Mouse (Mus musculus) hindbrain, postnatal 0 days (tissue): ENCODE measurements at regions not wholly inside any gene's neighbourhood (a gene's known extent, or its start where the extent isn't known, plus 50 kb on each side); places are given as distances from the start of the nearest gene placed in this dataset.

Experiments used
- ATAC-seq: fragments of 200-750 bp; cut with Nextera tagmentation; 2 replicates; pipeline ENCODE4 v1.8.0; 2017; ENCODE audit warnings: mild to moderate bottlenecking, moderate TSS enrichment, moderate library complexity
- DNase-seq: peaks from one replicate; pipeline ENCODE4 v3.0.0-alpha.2; 2015; ENCODE audit warnings: low spot score
- H3K27ac ChIP-seq: fragments of 300-500 bp; sonication (generic); 2 replicates; pipeline ENCODE4 v1.5.1; 2014; ENCODE audit warnings: mild to moderate bottlenecking
- H3K27me3 ChIP-seq: fragments of 300-500 bp; sonication (generic); 2 replicates; pipeline ENCODE4 v1.6.1; 2014; ENCODE audit warnings: low read length, mixed read lengths; ENCODE audit not compliant: insufficient read depth
- H3K36me3 ChIP-seq: fragments of 300-500 bp; sonication (generic); 2 replicates; pipeline ENCODE4 v1.6.1; 2014; ENCODE audit warnings: low read length, mixed read lengths; ENCODE audit not compliant: insufficient read depth
- H3K4me1 ChIP-seq: fragments of 300-500 bp; sonication (generic); 2 replicates; pipeline ENCODE4 v1.6.1; 2014; ENCODE audit warnings: antibody characterized with exemption, low read length, mixed read lengths; ENCODE audit not compliant: insufficient read depth
- H3K4me2 ChIP-seq: fragments of 300-500 bp; sonication (generic); 2 replicates; pipeline ENCODE4 v1.6.1; 2014; ENCODE audit warnings: low read depth, mild to moderate bottlenecking, low read length, moderate library complexity, mixed read lengths
- H3K4me3 ChIP-seq: fragments of 300-500 bp; sonication (generic); 2 replicates; pipeline ENCODE4 v1.5.1; 2014; ENCODE audit warnings: low read length
- H3K9ac ChIP-seq: fragments of 300-500 bp; sonication (generic); replicated peaks from 2 replicates; pipeline ENCODE4 v1.6.1; 2014; ENCODE audit warnings: mild to moderate bottlenecking, low read length, moderate library complexity, mixed read lengths
- H3K9me3 ChIP-seq: fragments of 300-500 bp; sonication (generic); 2 replicates; pipeline ENCODE4 v1.6.1; 2016; ENCODE audit warnings: low read length, mixed read lengths
- CTCF ChIP-seq: IDR thresholded peaks from 2 replicates; pipeline ENCODE4 v1.5.1; 2016; ENCODE audit warnings: antibody characterized with exemption, control low read depth, low read depth
- WGBS: fragments of 180-500 bp; shearing (Covaris S2); extraction: QIAGEN DNeasy Blood & Tissue Kit; methylation state at CpG from one replicate; pipeline ENCODE4 v1.1.7; 2014; 5-methylcytosine and 5-hydroxymethylcytosine counted together

- no peaks in the 10 kb centered on the region for H3K27me3 ChIP-seq
- DNase-seq (peak; percentile 55), ATAC-seq (no peak)
- H3K9ac ChIP-seq: no peak overlapping the region
- H3K27ac ChIP-seq: no peak overlapping the region
- TF ChIP-seq CTCF: no peak
- no peaks in the 10 kb centered on the region for H3K36me3 ChIP-seq
- no peaks in the 10 kb centered on the region for H3K4me1 ChIP-seq
- H3K9me3 ChIP-seq: no peaks in the 10 kb centered on the region
- no peak overlapping the region for H3K4me3 ChIP-seq
- WGBS: 69% methylated on average over 1 of the region's 1 CpGs
- H3K4me2 ChIP-seq: no peak overlapping the region
Measured at GRCm38 (mm10) chr11:65408621-65409020, 138.8 kb upstream of the Myocd start.

GRCm38 (mm10) chr11:65402460-65403154 is 132.8 kb upstream of the Myocd start:
- DNase-seq (peak; percentile 74), ATAC-seq (peak; percentile 56; the same call in 1 of the 2 replicates)
- H3K36me3 ChIP-seq: no peaks in the 10 kb centered on the region
- H3K9me3 ChIP-seq: no peaks in the 10 kb centered on the region
- no peak for TF ChIP-seq CTCF
- H3K4me2 ChIP-seq: no peak overlapping the region
- no peak overlapping the region for H3K4me3 ChIP-seq
- WGBS: 56% methylated on average over 12 of the region's 12 CpGs
- H3K9ac ChIP-seq: no peak overlapping the region
- H3K27me3 ChIP-seq: no peaks in the 10 kb centered on the region
- no peaks in the 10 kb centered on the region for H3K4me1 ChIP-seq
- H3K27ac ChIP-seq: 0 out of 2 replicates have a peak overlapping the region, but pooled peaks have one; percentile 20

GRCm38 (mm10) chr11:65389238-65389637 is 119.4 kb upstream of the Myocd start:
- Histone ChIP-seq H3K9me3 (no peaks in the 10 kb centered on the region), H3K4me2 (no peak overlapping the region), H3K4me1 (no peaks in the 10 kb centered on the region), H3K27ac (no peak overlapping the region), H3K36me3 (no peaks in the 10 kb centered on the region), H3K4me3 (no peak overlapping the region), H3K27me3 (no peaks in the 10 kb centered on the region), H3K9ac (no peak overlapping the region)
- DNase-seq: no peak
- TF ChIP-seq CTCF: no peak
- no peak for ATAC-seq
- 80% methylated on average over 3 of the region's 3 CpGs for WGBS

- H3K4me2 ChIP-seq: no peak overlapping the region
- H3K9me3 ChIP-seq: no peaks in the 10 kb centered on the region
- ATAC-seq (no peak), DNase-seq (no peak)
- no peak for TF ChIP-seq CTCF
- H3K27me3 ChIP-seq: no peaks in the 10 kb centered on the region
- H3K36me3 ChIP-seq: no peaks in the 10 kb centered on the region
- no peak overlapping the region for H3K27ac ChIP-seq
- no peaks in the 10 kb centered on the region for H3K4me1 ChIP-seq
- 62% methylated on average over 14 of the region's 14 CpGs for WGBS
- H3K9ac ChIP-seq: no peak overlapping the region
- H3K4me3 ChIP-seq: no peak overlapping the region
Measured at GRCm38 (mm10) chr11:65386291-65387061, 116.7 kb upstream of the Myocd start.

- no peak overlapping the region for H3K4me3 ChIP-seq
- no peak for ATAC-seq
- DNase-seq: no peak
- H3K36me3 ChIP-seq: no peaks in the 10 kb centered on the region
- WGBS: 73% methylated on average over 5 of the region's 5 CpGs
- no peak overlapping the region for H3K27ac ChIP-seq
- H3K27me3 ChIP-seq: no peaks in the 10 kb centered on the region
- TF ChIP-seq CTCF: no peak
- no peak overlapping the region for H3K4me2 ChIP-seq
- H3K9ac ChIP-seq: no peak overlapping the region
- no peaks in the 10 kb centered on the region; the same call in 1 of the 2 replicates for H3K4me1 ChIP-seq
- H3K9me3 ChIP-seq: no peaks in the 10 kb centered on the region
Measured at GRCm38 (mm10) chr11:65375361-65375760, 105.6 kb upstream of the Myocd start.

- ATAC-seq: no peak
- no peak overlapping the region for H3K4me3 ChIP-seq
- no peak overlapping the region for H3K4me2 ChIP-seq
- H3K9me3 ChIP-seq: no peaks in the 10 kb centered on the region
- H3K27ac ChIP-seq: peak overlapping the region; percentile 13
- no peaks in the 10 kb centered on the region for H3K36me3 ChIP-seq
- TF ChIP-seq CTCF: no peak
- no peaks in the 10 kb centered on the region; the same call in 1 of the 2 replicates for H3K4me1 ChIP-seq
- WGBS: 60% methylated on average over 4 of the region's 4 CpGs
- H3K9ac ChIP-seq: no peak overlapping the region
- H3K27me3 ChIP-seq: no peaks in the 10 kb centered on the region
- no peak for DNase-seq
Measured at GRCm38 (mm10) chr11:65373136-65373535, 103.3 kb upstream of the Myocd start.
